Mouse (Mus musculus) G1E (cell line): ENCODE data around the gene Ahnak. TPM values are rescaled to one million over a fixed set of nuclear protein-coding genes. Genes with fewer than 3 reads are reported as not detected.

ENCODE experiments used
- ATAC-seq: 2 replicates; pipeline ENCODE4 v1.8.0; 2016; ENCODE audit warnings: mild to moderate bottlenecking; ENCODE audit not compliant: insufficient number of reproducible peaks, poor library complexity, low FRiP score, severe bottlenecking; ENCODE audit errors: extremely low read depth
- DNase-seq: peaks from one replicate; pipeline ENCODE4 v3.0.0; 2012; ENCODE audit warnings: low spot score
- H3K27me3 ChIP-seq: 2 replicates; pipeline ENCODE4 v1.6.1; 2012; ENCODE audit warnings: mild to moderate bottlenecking, low read length, inconsistent platforms; ENCODE audit not compliant: insufficient read depth
- H3K36me3 ChIP-seq: replicated peaks from 2 replicates; pipeline ENCODE3; 2012; ENCODE audit warnings: mild to moderate bottlenecking, inconsistent platforms
- H3K4me1 ChIP-seq: 2 replicates; pipeline ENCODE4 v1.6.1; 2012; ENCODE audit warnings: low read depth, low read length, inconsistent platforms, mixed read lengths; ENCODE audit not compliant: insufficient read depth
- H3K4me3 ChIP-seq: 2 replicates; pipeline ENCODE4 v1.5.1; 2012; ENCODE audit warnings: low read depth, mild to moderate bottlenecking, inconsistent platforms, low read length, moderate library complexity, mixed read lengths
- H3K9me3 ChIP-seq: replicated peaks from 2 replicates; pipeline ENCODE4 v1.6.1; 2012; ENCODE audit warnings: inconsistent platforms
- CTCF ChIP-seq: IDR thresholded peaks from 2 replicates; pipeline ENCODE4 v1.5.1; 2012; ENCODE audit warnings: low read depth, low read length, inconsistent platforms, mixed read lengths
- GATA1 ChIP-seq: IDR thresholded peaks from 2 replicates; pipeline ENCODE4 v1.6.1; 2012; ENCODE audit warnings: borderline replicate concordance, low read length, inconsistent platforms, mixed read lengths
- GATA2 ChIP-seq: IDR thresholded peaks from 2 replicates; pipeline ENCODE4 v1.6.1; 2012; ENCODE audit warnings: low read depth, low read length, inconsistent platforms, borderline replicate concordance
- POLR2AphosphoS5 ChIP-seq: IDR thresholded peaks from 2 replicates; pipeline ENCODE4 v1.6.1; 2012; ENCODE audit warnings: low read depth, low read length, inconsistent platforms; ENCODE audit not compliant: insufficient replicate concordance
- TAL1 ChIP-seq: conservative IDR thresholded peaks from 2 replicates; pipeline ENCODE4 v1.6.1; 2012; ENCODE audit warnings: low read depth, low read length, inconsistent platforms, mixed read lengths
- polyA plus RNA-seq: library from polyadenylated mRNA; stranded (reverse); fragments of >175 nt; gene quantifications from 2 replicates; pipeline ENCODE4 v1.2.3, GENCODE M21; 2012
- total RNA-seq, 2 experiments: library from RNA; stranded (forward) in 1 of 2; stranded (reverse) in 1 of 2; fragments of 200-1000 nt in 1 of 2; fragments of >200 nt in 1 of 2; fragmentation: Nextera tagmentation in 1 of 2; gene quantifications; 2 replicates each; pipeline ENCODE4 v1.2.3; 2014 to 2017

The Ahnak gene
- total and polyA plus RNA-seq, 3 experiments = 10.4 to 124 (median 27.8) TPM

DNA sequence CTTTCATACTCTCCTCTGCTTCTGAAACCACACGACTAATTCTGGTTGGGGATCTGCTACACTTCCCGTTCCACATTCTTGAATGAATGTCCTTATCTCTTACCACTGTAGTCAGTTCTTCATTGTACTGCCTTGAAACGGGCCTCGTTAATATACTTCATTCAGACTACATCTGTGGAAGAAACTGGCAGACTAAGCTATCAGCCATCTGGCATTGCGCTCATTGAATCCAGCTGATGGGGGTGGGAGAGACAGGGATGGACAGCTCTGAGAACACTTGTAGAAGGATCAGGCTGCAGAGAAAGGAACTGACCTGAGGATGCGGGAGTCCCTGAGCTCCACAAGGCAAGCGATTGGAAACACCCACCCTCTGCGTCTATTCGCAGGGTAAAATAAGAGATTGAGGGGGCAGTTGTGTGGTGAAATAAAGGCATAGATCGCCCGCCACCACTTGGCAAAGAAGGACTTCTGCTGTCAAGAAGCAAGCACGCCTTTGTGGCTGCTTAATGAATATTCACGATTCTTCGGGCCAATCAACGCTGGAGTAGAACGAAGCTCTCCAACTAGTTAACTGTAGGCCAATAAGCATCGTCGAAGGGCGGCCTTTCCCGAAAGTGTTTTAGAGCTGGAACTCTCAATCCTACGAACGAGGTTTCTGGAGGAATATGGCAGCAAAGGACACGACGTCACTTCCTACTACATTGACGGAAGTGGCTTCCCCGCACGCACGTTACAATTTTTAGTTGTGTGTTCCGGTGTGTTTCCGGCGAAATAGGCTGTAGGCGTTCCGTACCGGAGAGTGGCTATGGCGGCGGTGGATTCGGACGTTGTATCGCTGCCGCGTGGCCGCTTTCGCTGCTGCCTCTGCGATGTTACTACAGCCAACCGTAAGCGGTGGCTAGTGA, 35.7 kb upstream of the Ahnak start, which contains the start of gene Tut1:
Tut1 (plus strand) TSS at position 713 of the 905 bp plus-strand sequence.
- Histone ChIP-seq H3K36me3 (peaks cover 78% of the 10 kb centered on the region), H3K4me1 (peaks cover 66% of the 10 kb centered on the region), H3K4me3 (peak within 1 kb of the TSS; percentile 78), H3K9me3 (no peaks in the 10 kb centered on the region), H3K27me3 (no peaks in the 10 kb centered on the region)
- DNase-seq (peak; percentile 76), ATAC-seq (peak; percentile 92)
- TF ChIP-seq POLR2AphosphoS5 (0 out of 2 replicates have a peak, but pooled peaks have one; percentile 74), TAL1 (no peak)

DNA sequence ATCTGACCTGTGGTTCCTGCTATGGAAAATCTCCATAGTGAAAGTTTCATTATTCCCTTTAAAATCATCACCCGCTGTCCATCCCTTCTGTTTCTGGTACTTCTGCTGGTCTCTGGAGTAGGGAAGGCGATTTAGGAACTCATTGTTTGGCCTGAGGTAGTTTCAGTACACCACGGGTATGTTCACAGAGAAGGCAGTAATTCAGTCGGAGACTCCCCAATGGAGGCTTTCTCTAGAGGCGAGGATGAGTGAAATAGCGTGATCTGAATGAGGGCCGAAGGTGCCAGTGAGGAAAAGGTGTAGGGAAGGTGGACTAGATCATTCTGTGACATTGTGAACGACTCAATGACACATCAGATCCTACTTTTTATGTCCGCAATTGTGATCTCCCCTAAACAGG, 34.9 kb upstream of the Ahnak start:
- no peak for TF ChIP-seq GATA1
- no peak for TF ChIP-seq CTCF
- no peak for TF ChIP-seq POLR2AphosphoS5
- TF ChIP-seq TAL1 = no peak
- TF ChIP-seq GATA2 = no peak
- Histone ChIP-seq H3K9me3 (no peaks in the 10 kb centered on the region), H3K4me1 (peaks cover 65% of the 10 kb centered on the region), H3K36me3 (peaks cover 78% of the 10 kb centered on the region), H3K4me3 (peak overlapping the region; percentile 78), H3K27me3 (no peaks in the 10 kb centered on the region)
- ATAC-seq (no peak), DNase-seq (no peak)

DNA sequence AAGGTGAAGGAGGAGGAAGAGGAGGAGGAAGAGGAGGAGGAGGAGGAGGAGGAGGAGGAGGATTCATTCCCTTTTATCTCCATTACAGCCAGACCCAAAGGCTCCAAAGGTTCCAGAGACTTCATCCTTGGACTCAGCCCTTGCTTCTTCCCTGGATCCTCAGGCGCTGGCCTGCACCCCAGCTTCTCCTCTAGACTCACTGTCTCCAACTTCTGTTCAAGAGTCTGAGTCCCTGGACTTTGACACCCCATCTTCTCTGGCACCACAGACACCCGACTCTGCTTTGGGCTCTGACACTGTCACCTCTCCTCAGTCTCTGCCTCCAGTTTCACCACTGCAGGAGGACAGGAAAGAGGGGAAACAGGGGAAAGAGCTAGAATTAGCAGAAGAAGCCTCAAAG, 26.8 kb upstream of the Ahnak start:
- no peak for TF ChIP-seq GATA2
- ATAC-seq = no peak
- Histone ChIP-seq H3K9me3 (no peaks in the 10 kb centered on the region), H3K27me3 (no peaks in the 10 kb centered on the region), H3K4me1 (peaks cover 54% of the 10 kb centered on the region), H3K36me3 (peaks cover 90% of the 10 kb centered on the region), H3K4me3 (no peak overlapping the region)
- no peak for DNase-seq

DNA sequence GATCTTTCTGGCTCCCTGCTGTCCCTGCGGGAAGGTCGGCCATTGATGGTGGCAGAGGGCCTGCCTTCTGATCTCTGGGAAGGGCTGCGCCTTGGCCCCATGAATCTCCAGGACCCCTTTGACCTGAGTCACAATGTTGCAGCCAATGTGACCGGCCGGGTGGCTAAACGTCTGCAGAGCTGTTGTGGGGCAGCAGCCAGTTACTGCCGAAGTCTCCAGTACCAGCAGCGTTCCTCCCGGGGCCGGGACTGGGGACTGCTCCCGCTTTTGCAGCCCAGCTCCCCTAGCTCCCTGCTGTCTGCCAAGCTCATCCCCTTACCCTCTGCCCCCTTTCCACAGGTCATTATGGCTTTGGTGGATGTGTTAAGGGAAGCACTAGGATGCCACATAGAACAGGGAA, 24.0 kb upstream of the Ahnak start:
- H3K4me3 ChIP-seq = no peak overlapping the region; the same call in 1 of the 2 replicates
- ATAC-seq = no peak

DNA sequence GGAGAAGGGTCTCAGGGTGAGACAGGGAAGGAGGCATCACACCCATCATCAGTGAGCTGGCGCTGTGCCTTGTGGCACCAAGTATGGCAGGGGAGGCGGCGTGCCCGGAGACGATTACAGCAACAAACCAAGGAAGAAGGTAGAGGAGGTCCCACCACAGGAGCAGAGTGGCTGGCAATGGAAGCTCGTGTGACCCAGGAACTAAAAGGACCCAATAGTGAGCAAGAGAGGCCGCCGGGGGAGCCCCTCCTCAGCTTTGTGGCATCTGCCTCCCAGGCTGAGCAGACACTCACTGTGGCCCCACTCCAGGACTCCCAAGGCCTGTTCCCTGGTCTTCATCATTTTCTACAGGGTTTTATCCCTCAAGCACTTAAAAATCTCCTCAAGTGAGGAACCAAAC, 23.3 kb upstream of the Ahnak start:
- Histone ChIP-seq H3K9me3 (no peaks in the 10 kb centered on the region), H3K36me3 (peaks cover 91% of the 10 kb centered on the region), H3K27me3 (no peaks in the 10 kb centered on the region), H3K4me3 (peak overlapping the region; percentile 38; the same call in 1 of the 2 replicates), H3K4me1 (peaks cover 59% of the 10 kb centered on the region)
- DNase-seq (no peak), ATAC-seq (no peak)
- TF ChIP-seq GATA1 (no peak), POLR2AphosphoS5 (no peak), GATA2 (no peak), TAL1 (no peak)

More for the DNA sequence above, 24.0 kb upstream of the Ahnak start:
- no peaks in the 10 kb centered on the region for H3K9me3 ChIP-seq
- H3K4me1 ChIP-seq = peaks cover 52% of the 10 kb centered on the region
- peaks cover 91% of the 10 kb centered on the region for H3K36me3 ChIP-seq
- TF ChIP-seq CTCF (no peak), POLR2AphosphoS5 (no peak), GATA1 (no peak), TAL1 (no peak)
- no peaks in the 10 kb centered on the region for H3K27me3 ChIP-seq
- no peak for DNase-seq

DNA sequence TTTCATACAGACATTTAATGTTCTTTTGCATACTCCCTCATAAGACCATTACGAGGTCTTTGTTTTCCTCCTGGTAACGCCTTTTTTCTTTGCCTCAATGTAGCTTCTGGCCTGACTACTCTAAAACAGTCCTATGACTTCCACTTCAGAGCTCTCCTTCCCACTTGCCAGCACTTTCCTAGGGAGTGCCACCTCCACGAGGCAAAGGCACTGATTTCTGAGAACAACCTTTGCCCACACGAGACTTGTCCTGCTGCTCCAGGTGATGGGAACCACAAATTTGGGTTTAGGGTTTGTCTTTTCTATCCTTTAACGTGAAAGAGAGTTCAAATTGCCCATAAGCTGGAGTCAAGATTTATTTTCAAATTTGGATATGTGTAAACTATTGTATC, 22.9 kb upstream of the Ahnak start:
- H3K36me3 ChIP-seq = peaks cover 91% of the 10 kb centered on the region
- peak overlapping the region; percentile 82 for H3K4me3 ChIP-seq
- H3K27me3 ChIP-seq = no peaks in the 10 kb centered on the region
- DNase-seq = no peak
- no peaks in the 10 kb centered on the region for H3K9me3 ChIP-seq
- TF ChIP-seq GATA2 = no peak
- no peak for TF ChIP-seq POLR2AphosphoS5
- no peak for TF ChIP-seq TAL1
- TF ChIP-seq GATA1 = no peak
- no peak for TF ChIP-seq CTCF
- peaks cover 64% of the 10 kb centered on the region for H3K4me1 ChIP-seq
- ATAC-seq = no peak
